Mouse (Mus musculus) limb, embryonic 15.5 days (tissue): ENCODE measurements around the gene Fetub. TPM values are rescaled to one million over a fixed set of nuclear protein-coding genes. Genes with fewer than 3 reads are reported as not detected.
"Not testable (repeated sequence)": the region's sequence is repeated elsewhere in the genome, so short reads cannot be mapped to it uniquely, and the experiment has no call there.

Source experiments
- ATAC-seq: fragments of 200-750 bp; cut with Nextera tagmentation; 2 replicates; pipeline ENCODE4 v1.8.0; 2017; ENCODE audit warnings: low read depth, moderate TSS enrichment; ENCODE audit not compliant: insufficient number of reproducible peaks, low FRiP score, low TSS enrichment
- H3K27ac ChIP-seq: fragments of 300-500 bp; sonication (generic); 2 replicates; pipeline ENCODE4 v1.5.1; 2015; ENCODE audit warnings: moderate library complexity, mild to moderate bottlenecking, inconsistent platforms
- H3K27me3 ChIP-seq: fragments of 300-500 bp; sonication (generic); 2 replicates; pipeline ENCODE4 v1.6.1; 2015; ENCODE audit warnings: inconsistent platforms
- H3K36me3 ChIP-seq: fragments of 300-500 bp; sonication (generic); 2 replicates; pipeline ENCODE4 v1.6.1; 2015; ENCODE audit warnings: inconsistent platforms
- H3K4me1 ChIP-seq: fragments of 300-500 bp; sonication (generic); 2 replicates; pipeline ENCODE4 v1.6.1; 2015; ENCODE audit warnings: inconsistent platforms
- H3K4me2 ChIP-seq: fragments of 300-500 bp; sonication (generic); 2 replicates; pipeline ENCODE4 v1.6.1; 2015; ENCODE audit warnings: mild to moderate bottlenecking, inconsistent platforms
- H3K4me3 ChIP-seq: fragments of 300-500 bp; sonication (generic); 2 replicates; pipeline ENCODE4 v1.5.1; 2015; ENCODE audit warnings: mild to moderate bottlenecking, inconsistent platforms
- H3K9ac ChIP-seq: fragments of 300-500 bp; sonication (generic); 2 replicates; pipeline ENCODE4 v1.6.1; 2015; ENCODE audit warnings: inconsistent platforms
- H3K9me3 ChIP-seq: fragments of 300-500 bp; sonication (generic); 2 replicates; pipeline ENCODE4 v1.6.1; 2016; ENCODE audit warnings: inconsistent platforms
- WGBS: fragments of 180-500 bp; shearing (Covaris S2); methylation state at CpG from one replicate; pipeline ENCODE4 v1.1.7; 2015; 5-methylcytosine and 5-hydroxymethylcytosine counted together
- polyA plus RNA-seq: library from polyadenylated mRNA; unstranded; fragments of >200 nt; fragmentation: Nextera tagmentation; extraction: Ambion mirVana; gene quantifications from 2 replicates; pipeline ENCODE4 v1.2.1, GENCODE M21; 2015

Gene Fetub
- polyA plus RNA-seq, 1 experiment from 2014 or later = 2.3 TPM

DNA sequence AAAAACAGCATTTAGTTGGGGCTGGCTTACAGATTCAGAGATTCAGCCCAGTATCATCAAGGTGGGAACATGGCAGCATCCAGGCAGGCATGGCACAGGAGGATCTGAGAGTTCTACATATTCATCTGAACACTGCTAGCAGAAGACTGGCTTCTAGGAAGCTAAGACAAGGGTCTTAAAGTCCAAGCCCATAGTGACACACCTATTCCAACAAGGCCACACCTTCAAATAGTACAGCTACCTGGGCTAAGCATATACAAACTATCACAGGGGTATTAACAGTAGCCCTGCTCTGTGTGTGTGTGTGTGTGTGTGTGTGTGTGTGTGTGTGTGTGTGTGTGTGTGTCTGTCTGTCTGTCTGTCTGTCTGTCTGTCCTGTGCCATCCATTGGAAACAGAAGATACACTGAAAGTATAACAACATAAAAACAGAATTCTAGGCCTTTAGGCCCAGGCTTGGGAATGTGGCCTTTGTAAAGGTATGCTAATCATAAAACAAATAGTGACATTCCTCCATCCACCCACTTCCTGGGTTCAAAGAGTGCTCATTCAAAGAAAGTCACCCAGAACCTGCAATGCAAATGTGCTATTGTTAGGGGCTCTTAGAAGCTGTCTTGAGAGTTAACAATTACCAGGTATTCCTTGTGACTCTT lies 23.8 kb downstream of the Fetub start:
- H3K36me3 ChIP-seq, H3K4me3 ChIP-seq, H3K27ac ChIP-seq, H3K9me3 ChIP-seq, H3K4me1 ChIP-seq, ATAC-seq, H3K27me3 ChIP-seq, H3K9ac ChIP-seq, H3K4me2 ChIP-seq: not testable (repeated sequence)

DNA sequence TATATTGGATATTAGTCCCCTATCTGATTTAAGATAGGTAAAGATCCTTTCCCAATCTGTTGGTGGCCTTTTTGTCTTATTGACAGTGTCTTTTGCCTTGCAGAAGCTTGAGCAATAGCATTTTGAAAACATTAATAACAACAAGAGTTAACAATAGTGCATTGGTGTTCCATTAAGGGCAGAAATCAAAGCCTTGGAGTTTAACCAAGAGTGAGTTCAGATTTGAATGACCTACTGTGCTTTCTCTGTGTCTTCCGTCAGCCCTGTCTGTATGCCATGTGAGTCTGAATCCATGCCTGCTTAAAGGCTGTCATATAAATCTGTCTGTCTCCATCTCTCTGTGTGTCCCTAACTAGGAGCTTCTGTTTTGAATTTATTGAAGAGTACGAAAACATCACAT lies 29.2 kb downstream of the Fetub start:
- Histone ChIP-seq H3K9ac (no peak overlapping the region), H3K4me3 (no peak overlapping the region), H3K27ac (no peak overlapping the region), H3K4me2 (no peak overlapping the region), H3K36me3 (no peaks in the 10 kb centered on the region), H3K27me3 (no peaks in the 10 kb centered on the region), H3K9me3 (no peaks in the 10 kb centered on the region), H3K4me1 (no peaks in the 10 kb centered on the region)
- WGBS = 64% methylated on average over 2 of the region's 2 CpGs
- no peak for ATAC-seq

DNA sequence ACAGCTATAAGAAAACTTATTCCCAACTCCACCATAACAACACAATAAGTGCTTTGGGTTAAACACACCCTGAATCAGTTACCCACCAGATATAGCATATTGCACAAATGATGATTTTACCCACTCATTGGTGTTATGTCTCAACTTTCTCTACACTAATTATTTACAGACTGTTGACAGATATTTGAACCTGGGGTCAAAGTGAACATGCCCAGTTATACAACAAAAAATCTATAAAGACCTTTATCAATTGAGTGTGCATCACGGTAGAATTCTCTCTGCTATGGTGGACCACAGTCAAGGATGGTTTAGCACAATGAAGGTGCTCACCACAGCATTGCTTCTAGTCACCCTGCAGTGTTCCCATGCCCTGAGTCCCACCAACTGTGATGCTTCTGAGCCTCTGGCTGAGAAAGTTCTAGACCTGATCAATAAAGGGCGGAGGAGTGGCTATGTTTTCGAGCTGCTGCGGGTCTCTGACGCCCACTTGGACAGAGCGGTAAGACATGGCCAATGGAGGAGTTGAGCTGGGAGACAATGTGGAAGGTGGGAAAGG lies 32.8 kb downstream of the Fetub start, which contains the start of gene Hrg:
Hrg (plus strand) TSS at position 233 of the 556 bp plus-strand sequence.
- Histone ChIP-seq H3K9me3 (no peaks in the 10 kb centered on the region), H3K4me3 (no peak within 1 kb of the TSS), H3K4me2 (no peak within 1 kb of the TSS), H3K27me3 (no peaks in the 10 kb centered on the region), H3K27ac (no peak within 1 kb of the TSS), H3K9ac (no peak within 1 kb of the TSS), H3K36me3 (no peaks in the 10 kb centered on the region), H3K4me1 (no peaks in the 10 kb centered on the region)
- WGBS = 91% methylated on average over 6 of the region's 6 CpGs
- ATAC-seq = no peak

DNA sequence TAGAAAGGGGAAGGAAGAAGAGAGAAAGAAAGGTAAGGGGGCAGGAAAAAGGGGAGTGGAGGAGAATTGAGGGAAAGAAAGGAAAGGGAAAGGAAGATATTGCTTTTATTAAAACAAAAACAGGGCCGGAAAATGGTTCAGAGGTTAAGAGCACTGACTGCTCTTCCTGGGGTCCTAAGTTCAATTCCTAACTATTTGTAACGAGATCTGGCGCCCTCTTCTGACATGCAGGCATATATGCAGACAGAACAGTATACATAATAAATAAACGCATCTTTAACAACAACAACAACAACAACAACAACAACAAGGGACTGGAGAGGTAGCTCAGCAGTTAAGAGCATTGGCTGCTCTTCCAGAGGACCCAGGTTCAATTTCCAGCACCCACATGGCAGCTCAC lies 34.9 kb downstream of the Fetub start:
- ATAC-seq = no peak
- no peak overlapping the region for H3K9ac ChIP-seq
- H3K27ac ChIP-seq = no peak overlapping the region
- H3K27me3 ChIP-seq = no peaks in the 10 kb centered on the region
- WGBS = 28% methylated on average over 4 of the region's 4 CpGs
- no peaks in the 10 kb centered on the region for H3K36me3 ChIP-seq
- no peak overlapping the region for H3K4me3 ChIP-seq
- no peaks in the 10 kb centered on the region for H3K4me1 ChIP-seq
- H3K9me3 ChIP-seq = no peaks in the 10 kb centered on the region
- H3K4me2 ChIP-seq = no peak overlapping the region

DNA sequence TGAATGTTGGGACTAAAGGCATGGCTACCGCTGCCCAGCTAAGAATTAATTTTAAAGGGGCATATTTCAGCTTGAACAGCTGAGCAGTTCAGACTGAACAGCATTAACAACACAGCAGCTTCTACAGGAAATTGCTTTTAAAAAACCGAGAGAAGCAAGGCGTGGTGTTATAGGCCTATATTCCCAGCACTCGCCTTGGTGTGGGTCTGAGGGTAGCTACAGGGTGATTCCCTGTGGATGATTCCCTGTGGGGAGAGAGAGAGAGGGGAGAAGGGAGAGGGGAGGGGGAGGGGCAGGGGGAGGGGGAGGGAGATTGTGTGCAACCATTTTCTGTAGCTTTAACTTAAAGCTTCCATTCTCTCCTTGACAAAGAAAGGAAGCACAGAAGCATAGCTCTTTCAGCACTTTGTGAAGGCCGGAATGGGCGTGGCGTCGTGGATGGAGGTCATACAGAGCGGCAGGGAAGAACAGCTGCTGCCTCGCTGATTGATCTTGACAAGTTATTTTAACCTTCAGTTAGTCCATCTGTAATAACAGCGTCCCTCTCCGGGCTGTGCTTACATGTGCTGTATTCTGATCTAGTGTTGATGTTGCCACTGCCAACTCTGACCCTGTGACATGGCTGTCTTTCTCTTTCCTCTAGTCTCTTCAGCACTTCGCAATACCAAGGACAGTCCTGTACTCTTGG lies 37.4 kb downstream of the Fetub start:
- H3K4me3 ChIP-seq = no peak overlapping the region
- H3K4me2 ChIP-seq = no peak overlapping the region
- ATAC-seq = no peak
- H3K9ac ChIP-seq = no peak overlapping the region
- WGBS = 66% methylated on average over 13 of the region's 13 CpGs
- H3K9me3 ChIP-seq = no peaks in the 10 kb centered on the region
- no peaks in the 10 kb centered on the region for H3K36me3 ChIP-seq
- H3K27ac ChIP-seq = no peak overlapping the region
- H3K27me3 ChIP-seq = no peaks in the 10 kb centered on the region
- no peaks in the 10 kb centered on the region for H3K4me1 ChIP-seq

DNA sequence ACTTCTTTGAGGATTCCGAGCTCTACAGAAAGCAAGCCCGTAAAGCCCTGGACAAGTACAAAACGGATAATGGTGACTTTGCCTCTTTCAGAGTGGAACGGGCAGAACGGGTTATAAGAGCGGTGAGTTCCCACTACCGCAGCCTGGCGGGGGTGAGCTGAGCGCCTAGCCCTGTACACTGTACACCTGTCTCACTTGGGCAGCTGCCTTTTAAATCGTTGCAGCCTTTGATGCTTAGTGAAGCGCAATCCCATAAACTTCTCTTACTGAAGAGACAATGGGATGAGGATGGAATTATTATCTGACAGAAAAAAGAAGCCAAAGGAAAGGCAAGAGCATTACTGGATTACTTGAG lies 37.9 kb downstream of the Fetub start:
- H3K4me2 ChIP-seq = no peak overlapping the region
- H3K27ac ChIP-seq = no peak overlapping the region
- no peaks in the 10 kb centered on the region for H3K4me1 ChIP-seq
- no peak overlapping the region for H3K9ac ChIP-seq
- ATAC-seq = no peak
- H3K9me3 ChIP-seq = no peaks in the 10 kb centered on the region
- H3K36me3 ChIP-seq = no peaks in the 10 kb centered on the region
- no peak overlapping the region for H3K4me3 ChIP-seq
- WGBS = 83% methylated on average over 11 of the region's 11 CpGs
- no peaks in the 10 kb centered on the region for H3K27me3 ChIP-seq

DNA sequence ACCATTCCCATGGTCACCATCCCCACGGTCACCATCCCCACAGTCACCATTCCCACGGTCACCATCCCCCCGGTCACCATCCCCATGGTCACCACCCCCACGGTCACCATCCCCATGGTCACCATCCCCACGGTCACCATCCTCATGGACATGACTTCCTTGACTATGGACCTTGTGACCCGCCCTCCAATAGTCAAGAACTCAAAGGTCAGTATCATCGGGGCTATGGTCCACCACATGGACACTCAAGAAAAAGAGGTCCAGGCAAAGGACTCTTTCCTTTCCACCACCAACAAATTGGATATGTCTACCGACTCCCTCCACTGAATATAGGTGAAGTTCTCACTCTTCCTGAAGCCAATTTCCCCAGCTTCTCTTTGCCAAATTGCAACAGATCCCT lies 42.9 kb downstream of the Fetub start:
- Histone ChIP-seq H3K4me3 (no peak overlapping the region), H3K27me3 (no peaks in the 10 kb centered on the region), H3K4me1 (no peaks in the 10 kb centered on the region), H3K9ac (no peak overlapping the region), H3K9me3 (no peaks in the 10 kb centered on the region), H3K27ac (no peak overlapping the region), H3K36me3 (no peaks in the 10 kb centered on the region), H3K4me2 (no peak overlapping the region)
- ATAC-seq = no peak
- 92% methylated on average over 8 of the region's 8 CpGs for WGBS

DNA sequence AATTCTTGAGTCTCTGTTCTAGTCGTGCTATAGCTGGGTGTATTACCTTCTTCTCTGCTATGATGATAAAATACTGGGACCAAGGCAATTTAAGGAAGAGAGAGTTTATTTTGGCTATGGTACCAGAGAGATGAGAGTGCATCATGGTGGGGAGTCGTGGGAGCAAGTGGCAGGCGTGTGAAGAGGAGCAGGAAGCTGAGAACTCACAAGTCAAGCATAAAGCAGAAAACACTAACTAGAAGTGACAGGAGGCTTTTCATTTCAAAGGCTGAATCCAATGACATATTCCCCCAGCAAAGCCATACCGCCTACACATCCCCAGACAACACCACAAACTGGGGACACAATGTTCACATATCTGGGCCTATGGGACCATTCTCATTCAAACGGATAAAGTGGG lies 44.1 kb downstream of the Fetub start:
- no peaks in the 10 kb centered on the region for H3K27me3 ChIP-seq
- no peaks in the 10 kb centered on the region for H3K36me3 ChIP-seq
- no peak overlapping the region for H3K4me2 ChIP-seq
- H3K27ac ChIP-seq = no peak overlapping the region
- ATAC-seq = no peak
- H3K9me3 ChIP-seq = no peaks in the 10 kb centered on the region
- no peak overlapping the region for H3K4me3 ChIP-seq
- 82% methylated on average over 5 of the region's 5 CpGs for WGBS
- H3K9ac ChIP-seq = no peak overlapping the region
- no peaks in the 10 kb centered on the region for H3K4me1 ChIP-seq

DNA sequence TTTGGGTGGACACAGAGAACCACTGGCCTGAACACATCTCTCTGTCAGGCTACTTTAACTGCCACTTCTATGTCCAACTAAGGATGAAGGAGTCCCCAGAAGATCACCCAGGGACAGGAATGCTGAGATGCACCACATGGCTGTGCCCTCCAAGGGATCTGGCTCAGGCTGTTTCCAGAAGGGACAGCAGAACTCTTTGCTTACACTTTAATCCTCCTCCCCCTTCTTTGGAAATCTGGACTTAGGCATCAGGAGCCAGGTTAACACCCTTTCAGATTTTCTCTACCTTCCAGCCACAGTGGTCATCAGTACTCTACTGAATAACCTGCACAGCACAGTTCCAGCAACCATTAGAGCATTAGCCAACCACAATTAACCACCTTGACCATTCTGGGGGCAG lies 45.2 kb downstream of the Fetub start:
- Histone ChIP-seq H3K9me3 (no peaks in the 10 kb centered on the region), H3K4me3 (no peak overlapping the region), H3K4me2 (no peak overlapping the region), H3K9ac (no peak overlapping the region), H3K36me3 (no peaks in the 10 kb centered on the region), H3K27me3 (no peaks in the 10 kb centered on the region), H3K4me1 (no peaks in the 10 kb centered on the region), H3K27ac (no peak overlapping the region)
- no peak for ATAC-seq

DNA sequence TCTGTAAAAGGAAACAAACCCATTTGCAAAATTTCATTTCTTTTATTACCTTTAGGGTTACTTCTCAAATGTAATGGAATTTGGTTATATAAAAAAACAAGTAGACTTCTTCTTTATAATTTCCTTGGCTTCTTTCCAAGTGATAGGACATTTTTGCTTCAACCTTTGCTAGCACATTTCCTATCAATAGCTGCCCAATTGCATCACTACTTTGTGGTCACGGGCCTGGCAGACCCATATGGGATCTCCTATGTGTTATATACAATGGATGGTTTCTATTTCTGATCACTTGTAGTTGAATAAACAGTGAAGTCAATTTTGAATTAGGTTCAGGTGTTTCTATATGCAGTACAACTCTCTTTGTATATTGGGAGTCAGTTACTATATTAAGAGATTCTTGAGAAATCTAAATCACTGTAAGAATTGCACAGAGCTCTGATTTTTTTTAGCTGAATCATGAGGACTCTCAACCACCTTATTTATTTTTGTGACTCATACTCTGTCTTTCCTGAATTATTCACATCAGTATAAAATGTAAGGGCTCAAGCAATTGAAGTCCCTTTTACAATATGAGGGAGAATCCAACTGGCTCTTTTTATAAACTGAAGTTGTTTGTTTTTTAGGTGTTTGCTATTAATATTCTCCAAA lies 49.4 kb downstream of the Fetub start:
- Histone ChIP-seq H3K4me2 (no peak overlapping the region), H3K4me3 (no peak overlapping the region), H3K4me1 (no peaks in the 10 kb centered on the region), H3K27ac (no peak overlapping the region), H3K27me3 (no peaks in the 10 kb centered on the region), H3K9me3 (no peaks in the 10 kb centered on the region), H3K9ac (no peak overlapping the region), H3K36me3 (no peaks in the 10 kb centered on the region)
- no peak for ATAC-seq
- WGBS = 55% methylated on average over 1 of the region's 1 CpGs
